Mouse (Mus musculus) neural tube, embryonic 12.5 days (tissue): ENCODE data around the gene Amotl1. TPM values are rescaled to one million over a fixed set of nuclear protein-coding genes. Genes with fewer than 3 reads are reported as not detected.
"Not testable (repeated sequence)": the region's sequence is repeated elsewhere in the genome, so short reads cannot be mapped to it uniquely, and the experiment has no call there.

ENCODE experiments used
- ATAC-seq: fragments of 200-750 bp; cut with Nextera tagmentation; 2 replicates; pipeline ENCODE4 v1.8.0; 2017; ENCODE audit warnings: low read depth, mild to moderate bottlenecking, moderate TSS enrichment, moderate library complexity; ENCODE audit not compliant: low FRiP score
- H3K27ac ChIP-seq: fragments of 300-500 bp; sonication (generic); 2 replicates; pipeline ENCODE4 v1.5.1; 2016
- H3K27me3 ChIP-seq: fragments of 300-500 bp; sonication (generic); replicated peaks from 2 replicates; pipeline ENCODE4 v1.6.1; 2016; ENCODE audit warnings: mild to moderate bottlenecking
- H3K36me3 ChIP-seq: fragments of 300-500 bp; sonication (generic); 2 replicates; pipeline ENCODE4 v1.6.1; 2016; ENCODE audit warnings: mild to moderate bottlenecking
- H3K4me1 ChIP-seq: fragments of 300-500 bp; sonication (generic); 2 replicates; pipeline ENCODE4 v1.6.1; 2016
- H3K4me2 ChIP-seq: fragments of 300-500 bp; sonication (generic); replicated peaks from 2 replicates; pipeline ENCODE4 v1.6.1; 2016; ENCODE audit warnings: mild to moderate bottlenecking
- H3K4me3 ChIP-seq: fragments of 300-500 bp; sonication (generic); 2 replicates; pipeline ENCODE4 v1.5.1; 2016
- H3K9ac ChIP-seq: fragments of 300-500 bp; sonication (generic); 2 replicates; pipeline ENCODE4 v1.6.1; 2016; ENCODE audit warnings: mild to moderate bottlenecking
- H3K9me3 ChIP-seq: fragments of 300-500 bp; sonication (generic); 2 replicates; pipeline ENCODE4 v1.6.1; 2016; ENCODE audit warnings: mild to moderate bottlenecking
- WGBS: fragments of 180-500 bp; shearing (Covaris S2); methylation state at CpG from one replicate; pipeline ENCODE4 v1.1.7; 2016; 5-methylcytosine and 5-hydroxymethylcytosine counted together
- polyA plus RNA-seq: library from polyadenylated mRNA; unstranded; fragments of >200 nt; fragmentation: Nextera tagmentation; extraction: Ambion mirVana; gene quantifications from 2 replicates; pipeline ENCODE4 v1.2.1, GENCODE M21; 2016

Amotl1 gene
- polyA plus RNA-seq, result 13.5 and 13.8 TPM in 2 replicates

GRCm38 (mm10) chr9:14644956-14645355 is at the start of gene Amotl1:
TSS of gene Amotl1 (minus strand) at chr9:14645056.
- Histone ChIP-seq H3K9ac (no peak within 1 kb of the TSS), H3K4me2 (no peak within 1 kb of the TSS), H3K4me3 (no peak within 1 kb of the TSS), H3K27me3 (no peaks in the 10 kb centered on the region), H3K9me3 (no peaks in the 10 kb centered on the region), H3K4me1 (peaks cover 14% of the 10 kb centered on the region), H3K27ac (no peak within 1 kb of the TSS), H3K36me3 (no peaks in the 10 kb centered on the region)
- WGBS, result 54% methylated on average over 4 of the region's 4 CpGs
- ATAC-seq, result no peak

DNA sequence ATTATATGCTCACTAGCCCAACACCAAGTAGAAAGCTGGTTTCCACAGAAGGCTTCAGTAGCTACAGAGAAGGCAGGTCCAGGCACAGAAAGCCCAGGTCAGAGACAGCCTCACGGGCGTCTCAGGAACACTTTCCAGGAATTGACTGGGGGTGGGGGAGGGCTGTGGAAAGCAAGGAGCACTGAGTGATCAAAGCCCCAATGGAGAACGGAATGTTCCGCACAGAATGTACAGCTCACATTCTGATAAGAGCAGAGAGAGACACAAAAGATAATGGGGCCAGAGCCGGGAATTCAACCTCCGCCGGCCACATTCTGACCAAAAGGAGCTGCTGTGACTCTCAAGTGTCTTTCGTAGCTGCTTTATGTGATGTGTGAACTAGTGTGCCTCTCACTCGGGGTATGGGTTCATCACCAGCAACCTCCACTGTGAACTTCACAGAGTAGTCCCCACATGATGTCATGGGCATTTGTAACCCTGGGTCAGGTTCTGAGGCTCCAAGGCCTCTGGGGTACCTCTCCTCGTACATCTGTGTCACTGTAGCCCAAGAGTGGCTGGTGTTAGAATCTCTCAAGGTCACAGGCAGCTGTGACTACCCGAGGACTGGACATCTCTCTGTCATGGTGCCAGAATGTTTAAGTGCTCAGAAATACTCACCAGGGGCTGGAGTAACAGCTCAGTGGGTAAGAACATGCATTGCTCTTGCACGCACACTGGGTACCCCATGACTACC is 44.7 kb upstream of the Amotl1 start:
- WGBS, result 81% methylated on average over 12 of the region's 12 CpGs
- Histone ChIP-seq H3K27me3 (no peaks in the 10 kb centered on the region), H3K4me1 (no peaks in the 10 kb centered on the region), H3K9ac (no peak overlapping the region), H3K9me3 (no peaks in the 10 kb centered on the region), H3K27ac (no peak overlapping the region), H3K4me2 (no peak overlapping the region), H3K36me3 (no peaks in the 10 kb centered on the region), H3K4me3 (no peak overlapping the region)
- no peak for ATAC-seq

DNA sequence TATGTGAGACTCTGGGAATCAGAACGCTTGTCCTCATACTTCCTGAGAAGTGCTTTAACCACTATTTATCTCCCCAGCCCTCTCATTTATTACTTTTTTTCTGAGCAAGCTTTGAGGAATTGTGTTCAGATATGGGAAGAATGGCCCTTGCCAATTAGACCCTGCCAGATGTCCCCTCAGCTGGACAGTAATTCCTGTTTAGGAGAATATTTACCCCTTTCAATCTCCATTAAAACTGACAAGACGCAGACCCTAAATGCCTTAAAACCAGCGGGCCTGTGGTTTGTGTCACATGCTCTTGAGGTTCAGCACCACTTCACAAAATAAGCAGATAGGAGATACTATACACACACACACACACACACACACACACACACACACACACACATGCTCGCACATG is 39.5 kb upstream of the Amotl1 start:
- Histone ChIP-seq H3K9ac (no peak overlapping the region), H3K4me2 (no peak overlapping the region), H3K4me3 (no peak overlapping the region), H3K27ac (no peak overlapping the region), H3K9me3 (no peaks in the 10 kb centered on the region), H3K4me1 (no peaks in the 10 kb centered on the region), H3K36me3 (no peaks in the 10 kb centered on the region), H3K27me3 (no peaks in the 10 kb centered on the region)
- no peak for ATAC-seq
- WGBS, result 61% methylated on average over 4 of the region's 4 CpGs

DNA sequence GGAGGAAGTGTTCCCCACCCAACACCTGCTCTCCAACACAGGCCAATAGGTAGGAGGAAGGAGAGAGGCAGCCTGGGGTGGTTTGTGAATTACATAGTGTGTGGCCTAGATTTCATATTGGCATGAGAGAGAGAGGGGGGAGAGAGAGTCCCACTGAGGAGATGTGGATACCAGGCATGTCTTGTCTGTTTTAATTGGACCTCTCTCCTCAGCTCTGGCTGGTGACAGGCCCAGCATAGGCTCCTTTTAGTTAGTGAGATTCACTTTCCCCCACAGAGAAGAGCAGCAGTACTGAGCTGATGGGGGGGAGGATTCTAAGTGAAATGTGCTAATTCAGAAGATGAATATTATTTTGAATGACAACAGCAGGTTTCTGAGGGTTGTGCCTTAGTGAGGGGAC is 37.9 kb upstream of the Amotl1 start:
- Histone ChIP-seq H3K4me3 (no peak overlapping the region), H3K4me1 (no peaks in the 10 kb centered on the region), H3K9me3 (0 out of 2 replicates have a peak, but pooled peaks cover 5% of the 10 kb centered on the region), H3K27ac (no peak overlapping the region), H3K9ac (no peak overlapping the region), H3K27me3 (no peaks in the 10 kb centered on the region), H3K36me3 (no peaks in the 10 kb centered on the region), H3K4me2 (no peak overlapping the region)
- no peak for ATAC-seq

DNA sequence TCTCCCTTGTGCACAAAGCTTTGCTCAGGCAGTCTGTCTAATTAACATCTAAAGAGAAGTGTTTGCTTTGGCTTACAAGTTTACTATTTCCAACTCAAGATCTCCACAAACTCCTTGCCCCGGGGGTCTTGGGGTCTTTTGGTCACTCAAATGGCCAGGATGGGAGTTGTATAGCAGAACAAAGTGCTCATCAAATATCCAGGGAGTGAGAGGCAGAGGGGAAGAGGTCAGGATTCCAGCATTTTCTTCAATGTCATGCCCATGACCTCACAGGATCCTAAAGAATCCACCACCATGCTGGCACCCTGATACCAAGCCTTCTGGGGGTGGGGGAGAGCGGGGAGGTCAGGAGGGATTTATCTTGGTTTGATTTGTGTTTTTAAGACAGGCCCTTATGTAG is 35.7 kb upstream of the Amotl1 start:
- H3K4me2 ChIP-seq, result no peak overlapping the region
- H3K4me1 ChIP-seq, result no peaks in the 10 kb centered on the region
- no peak overlapping the region for H3K27ac ChIP-seq
- H3K9ac ChIP-seq, result no peak overlapping the region
- WGBS, result 50% methylated on average over 2 of the region's 2 CpGs
- 0 out of 2 replicates have a peak, but pooled peaks cover 5% of the 10 kb centered on the region for H3K9me3 ChIP-seq
- H3K36me3 ChIP-seq, result no peaks in the 10 kb centered on the region
- no peak for ATAC-seq
- H3K4me3 ChIP-seq, result no peak overlapping the region
- H3K27me3 ChIP-seq, result no peaks in the 10 kb centered on the region

- no peak for ATAC-seq
Measured at GRCm38 (mm10) chr9:14675707-14676691, 31.1 kb upstream of the Amotl1 start.

DNA sequence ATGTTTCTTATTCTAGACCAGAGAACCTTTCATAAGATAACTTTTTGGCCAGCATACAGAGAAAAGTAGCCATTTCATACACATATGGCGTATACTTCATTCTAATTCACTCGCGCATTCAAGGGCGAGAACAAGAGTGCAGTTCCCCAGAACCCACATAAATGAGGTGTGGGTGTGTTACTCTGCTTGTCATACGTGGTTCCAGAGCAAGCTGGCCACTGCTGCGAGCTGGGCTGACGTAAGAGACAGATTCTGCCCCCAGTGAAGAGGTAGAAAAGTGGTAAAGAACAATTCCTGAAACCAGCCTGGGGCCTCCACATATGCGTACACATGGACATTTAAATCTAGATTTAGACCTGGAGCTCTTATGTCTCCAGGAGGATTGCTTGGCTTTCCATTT is 29.6 kb upstream of the Amotl1 start:
- WGBS, result 90% methylated on average over 8 of the region's 8 CpGs
- H3K27me3 ChIP-seq, result no peaks in the 10 kb centered on the region
- no peaks in the 10 kb centered on the region for H3K4me1 ChIP-seq
- H3K27ac ChIP-seq, result no peak overlapping the region
- ATAC-seq, result no peak
- no peaks in the 10 kb centered on the region for H3K36me3 ChIP-seq
- no peak overlapping the region for H3K4me3 ChIP-seq
- no peak overlapping the region for H3K9ac ChIP-seq
- 0 out of 2 replicates have a peak, but pooled peaks cover 5% of the 10 kb centered on the region for H3K9me3 ChIP-seq
- no peak overlapping the region for H3K4me2 ChIP-seq

More at GRCm38 (mm10) chr9:14675707-14676691, 31.1 kb upstream of the Amotl1 start:
- Histone ChIP-seq H3K36me3 (no peaks in the 10 kb centered on the region), H3K27ac (no peak overlapping the region), H3K27me3 (no peaks in the 10 kb centered on the region), H3K9me3 (0 out of 2 replicates have a peak, but pooled peaks cover 5% of the 10 kb centered on the region), H3K4me1 (no peaks in the 10 kb centered on the region), H3K9ac (no peak overlapping the region), H3K4me2 (no peak overlapping the region), H3K4me3 (no peak overlapping the region)
- 63% methylated on average over 9 of the region's 9 CpGs for WGBS

GRCm38 (mm10) chr9:14673109-14673508 is 28.3 kb upstream of the Amotl1 start:
- Histone ChIP-seq H3K4me1 (no peaks in the 10 kb centered on the region), H3K27ac (no peak overlapping the region), H3K27me3 (no peaks in the 10 kb centered on the region), H3K4me3 (no peak overlapping the region), H3K36me3 (no peaks in the 10 kb centered on the region), H3K9me3 (no peaks in the 10 kb centered on the region), H3K4me2 (no peak overlapping the region), H3K9ac (no peak overlapping the region)
- WGBS, result 83% methylated on average over 4 of the region's 4 CpGs
- no peak for ATAC-seq

DNA sequence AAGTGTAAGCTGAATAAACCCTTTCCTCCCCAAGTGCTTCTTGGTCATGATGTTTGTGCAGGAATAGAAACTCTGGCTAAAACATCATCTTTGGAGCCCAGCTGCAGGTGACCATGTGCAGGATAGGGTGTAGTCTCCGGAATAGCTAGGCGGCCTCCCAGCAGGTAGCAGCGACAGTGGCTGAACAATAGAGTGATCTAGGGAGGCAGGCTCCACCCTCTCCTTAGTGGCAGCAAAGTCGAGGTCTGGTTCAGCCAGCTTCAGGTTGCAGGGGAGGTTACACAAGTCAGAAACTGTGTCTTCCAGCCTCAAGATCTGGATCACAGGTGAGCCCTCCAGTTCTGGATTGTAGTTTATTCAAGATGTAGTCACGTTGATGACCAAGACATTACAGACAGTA is 27.1 kb upstream of the Amotl1 start:
- H3K4me1 ChIP-seq, H3K27me3 ChIP-seq, ATAC-seq, H3K36me3 ChIP-seq, H3K4me3 ChIP-seq, H3K9me3 ChIP-seq, H3K4me2 ChIP-seq, H3K9ac ChIP-seq, H3K27ac ChIP-seq: not testable (repeated sequence)
- WGBS, result 38% methylated on average over 5 of the region's 5 CpGs

GRCm38 (mm10) chr9:14668382-14668781 is 23.5 kb upstream of the Amotl1 start:
- H3K27me3 ChIP-seq, result no peaks in the 10 kb centered on the region
- no peak for ATAC-seq
- 85% methylated on average over 3 of the region's 3 CpGs for WGBS

DNA sequence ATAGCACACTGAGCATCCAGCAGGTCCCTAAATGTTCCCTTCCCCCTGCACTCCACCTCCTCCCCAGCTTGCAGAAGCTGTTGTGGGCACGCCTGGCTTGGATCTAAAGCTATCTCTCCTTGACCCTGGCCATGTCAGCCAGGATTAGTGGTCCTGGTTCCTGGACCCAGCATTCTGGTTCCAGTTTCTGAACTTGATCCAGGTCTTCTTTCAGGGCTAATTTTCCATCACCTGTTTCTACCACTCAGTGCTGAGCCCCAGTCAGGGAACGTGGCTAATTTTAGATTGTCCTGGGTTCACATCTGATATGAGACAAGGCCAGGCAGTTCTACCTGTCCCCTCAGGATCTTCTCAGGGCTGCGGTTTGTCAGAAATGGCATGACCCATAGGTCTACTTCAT is 21.2 kb upstream of the Amotl1 start:
- WGBS, result 85% methylated on average over 3 of the region's 3 CpGs
- H3K4me1 ChIP-seq, result no peaks in the 10 kb centered on the region

More at GRCm38 (mm10) chr9:14668382-14668781, 23.5 kb upstream of the Amotl1 start:
- H3K36me3 ChIP-seq, result no peaks in the 10 kb centered on the region
- no peaks in the 10 kb centered on the region for H3K4me1 ChIP-seq
- H3K27ac ChIP-seq, result no peak overlapping the region
- H3K4me3 ChIP-seq, result no peak overlapping the region
- no peak overlapping the region for H3K9ac ChIP-seq
- H3K4me2 ChIP-seq, result no peak overlapping the region
- H3K9me3 ChIP-seq, result no peaks in the 10 kb centered on the region

DNA sequence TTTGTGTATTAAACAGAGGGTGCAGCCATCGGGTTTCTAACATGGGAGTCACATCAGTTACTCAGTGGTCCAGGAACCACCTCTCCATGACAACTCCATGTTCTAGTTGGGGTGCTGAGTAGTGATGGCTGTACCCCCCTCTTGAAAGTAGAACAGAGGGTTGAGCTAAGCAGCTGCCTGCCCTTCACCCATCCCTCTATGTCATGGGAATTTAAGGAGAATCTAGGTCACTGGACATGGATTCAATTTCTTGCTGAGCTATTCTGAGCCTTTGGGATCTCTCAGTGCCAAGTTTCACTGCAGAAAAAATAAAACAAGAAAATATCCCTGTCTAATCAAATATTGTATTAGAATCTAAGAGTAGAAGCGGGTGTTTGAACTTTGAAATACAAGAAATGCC is 18.7 kb upstream of the Amotl1 start:
- Histone ChIP-seq H3K9ac (no peak overlapping the region), H3K27me3 (no peaks in the 10 kb centered on the region), H3K4me1 (no peaks in the 10 kb centered on the region), H3K27ac (no peak overlapping the region), H3K4me2 (no peak overlapping the region), H3K9me3 (no peaks in the 10 kb centered on the region), H3K36me3 (no peaks in the 10 kb centered on the region), H3K4me3 (no peak overlapping the region)
- ATAC-seq, result no peak
- WGBS, result 88% methylated on average over 2 of the region's 2 CpGs

More for the DNA sequence above, 21.2 kb upstream of the Amotl1 start:
- H3K9me3 ChIP-seq, result no peaks in the 10 kb centered on the region
- H3K27me3 ChIP-seq, result no peaks in the 10 kb centered on the region
- no peak overlapping the region for H3K4me2 ChIP-seq
- H3K9ac ChIP-seq, result no peak overlapping the region
- no peak overlapping the region for H3K27ac ChIP-seq
- no peak overlapping the region for H3K4me3 ChIP-seq
- no peaks in the 10 kb centered on the region for H3K36me3 ChIP-seq
- no peak for ATAC-seq
